Mouse (Mus musculus) midbrain, embryonic 13.5 days (tissue): ENCODE data around the gene Cyp2d26. TPM values are rescaled to one million over a fixed set of nuclear protein-coding genes. Genes with fewer than 3 reads are reported as not detected.
"Not testable (repeated sequence)": the region's sequence is repeated elsewhere in the genome, so short reads cannot be mapped to it uniquely, and the experiment has no call there.

ENCODE experiments used
- ATAC-seq: fragments of 200-750 bp; cut with Nextera tagmentation; 2 replicates; pipeline ENCODE4 v1.8.0; 2017; ENCODE audit warnings: mild to moderate bottlenecking, moderate TSS enrichment, moderate library complexity
- H3K27ac ChIP-seq: fragments of 300-500 bp; sonication (generic); 2 replicates; pipeline ENCODE4 v1.5.1; 2015; ENCODE audit warnings: inconsistent platforms, mild to moderate bottlenecking, moderate library complexity
- H3K27me3 ChIP-seq: fragments of 300-500 bp; sonication (generic); 2 replicates; pipeline ENCODE4 v1.6.1; 2015; ENCODE audit warnings: mild to moderate bottlenecking, inconsistent platforms
- H3K36me3 ChIP-seq: fragments of 300-500 bp; sonication (generic); 2 replicates; pipeline ENCODE4 v1.6.1; 2015; ENCODE audit warnings: mild to moderate bottlenecking, inconsistent platforms
- H3K4me1 ChIP-seq: fragments of 300-500 bp; sonication (generic); replicated peaks from 2 replicates; pipeline ENCODE4 v1.6.1; 2015; ENCODE audit warnings: inconsistent platforms
- H3K4me2 ChIP-seq: fragments of 300-500 bp; sonication (generic); replicated peaks from 2 replicates; pipeline ENCODE4 v1.6.1; 2015; ENCODE audit warnings: moderate library complexity, mild to moderate bottlenecking, inconsistent platforms
- H3K4me3 ChIP-seq: fragments of 300-500 bp; sonication (generic); replicated peaks from 2 replicates; pipeline ENCODE4 v1.5.1; 2015; ENCODE audit warnings: mild to moderate bottlenecking, inconsistent platforms
- H3K9ac ChIP-seq: fragments of 300-500 bp; sonication (generic); replicated peaks from 2 replicates; pipeline ENCODE4 v1.6.1; 2015; ENCODE audit warnings: mild to moderate bottlenecking, inconsistent platforms
- H3K9me3 ChIP-seq: fragments of 300-500 bp; sonication (generic); 2 replicates; pipeline ENCODE4 v1.6.1; 2016; ENCODE audit warnings: mild to moderate bottlenecking, inconsistent platforms
- WGBS: fragments of 180-500 bp; shearing (Covaris S2); methylation state at CpG from one replicate; pipeline ENCODE4 v1.1.7; 2015; 5-methylcytosine and 5-hydroxymethylcytosine counted together
- polyA plus RNA-seq: library from polyadenylated mRNA; unstranded; fragments of >200 nt; fragmentation: Nextera tagmentation; extraction: Ambion mirVana; gene quantifications from 2 replicates; pipeline ENCODE4 v1.2.1, GENCODE M21; 2015

Gene Cyp2d26
- polyA plus RNA-seq, 1 experiment from 2014 or later: not detected

DNA sequence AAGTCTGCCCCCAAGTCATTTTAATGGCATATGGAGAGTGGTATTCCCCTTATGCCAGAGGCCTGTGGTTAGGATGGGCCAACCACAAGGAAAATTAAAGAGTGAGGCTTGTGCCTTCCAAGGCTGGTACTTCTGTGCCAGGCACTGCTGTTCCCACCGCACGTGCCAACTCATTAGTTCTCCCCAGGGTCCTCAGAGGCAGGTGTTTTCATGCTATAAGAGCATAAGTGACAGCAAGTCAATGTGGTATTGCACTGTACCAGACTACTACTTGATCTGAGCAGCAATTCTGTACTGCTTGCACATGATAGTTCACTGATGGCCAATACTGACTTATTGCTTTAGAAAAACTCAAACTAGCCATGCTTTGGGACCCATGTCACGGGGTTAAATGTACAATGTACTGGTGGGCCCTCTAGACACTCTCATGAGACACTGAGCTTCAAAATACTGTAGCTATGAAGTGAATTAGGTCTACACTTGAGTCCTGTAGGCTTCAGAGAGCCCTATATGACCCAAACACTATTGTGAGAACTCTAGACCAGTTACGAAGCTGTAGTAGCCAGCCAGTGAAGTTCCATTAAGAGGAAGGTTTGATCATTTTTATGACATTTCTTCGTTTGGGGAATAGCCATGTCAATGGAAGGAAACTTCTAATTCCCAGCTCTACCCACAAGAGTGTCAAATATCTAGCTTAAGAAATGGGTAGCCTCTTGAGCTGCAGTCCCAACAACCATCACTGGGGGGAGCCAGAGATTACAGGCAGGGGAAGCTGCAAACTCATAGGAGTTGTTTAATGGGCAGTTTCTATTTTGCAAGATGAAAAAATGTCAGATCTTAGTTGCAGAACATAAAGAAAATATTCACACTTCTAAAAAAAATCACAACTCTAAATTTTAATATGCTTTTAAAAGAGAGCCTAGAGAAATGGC is 10.9 kb upstream of the Cyp2d26 start:
- ATAC-seq: no peak
- no peak overlapping the region for H3K27ac ChIP-seq
- no peaks in the 10 kb centered on the region for H3K9me3 ChIP-seq
- H3K4me3 ChIP-seq: no peak overlapping the region
- H3K27me3 ChIP-seq: no peaks in the 10 kb centered on the region
- H3K36me3 ChIP-seq: peaks cover 6% of the 10 kb centered on the region
- no peak overlapping the region for H3K4me2 ChIP-seq
- peaks cover 6% of the 10 kb centered on the region for H3K4me1 ChIP-seq
- no peak overlapping the region for H3K9ac ChIP-seq
- WGBS: 72% methylated on average over 5 of the region's 5 CpGs

DNA sequence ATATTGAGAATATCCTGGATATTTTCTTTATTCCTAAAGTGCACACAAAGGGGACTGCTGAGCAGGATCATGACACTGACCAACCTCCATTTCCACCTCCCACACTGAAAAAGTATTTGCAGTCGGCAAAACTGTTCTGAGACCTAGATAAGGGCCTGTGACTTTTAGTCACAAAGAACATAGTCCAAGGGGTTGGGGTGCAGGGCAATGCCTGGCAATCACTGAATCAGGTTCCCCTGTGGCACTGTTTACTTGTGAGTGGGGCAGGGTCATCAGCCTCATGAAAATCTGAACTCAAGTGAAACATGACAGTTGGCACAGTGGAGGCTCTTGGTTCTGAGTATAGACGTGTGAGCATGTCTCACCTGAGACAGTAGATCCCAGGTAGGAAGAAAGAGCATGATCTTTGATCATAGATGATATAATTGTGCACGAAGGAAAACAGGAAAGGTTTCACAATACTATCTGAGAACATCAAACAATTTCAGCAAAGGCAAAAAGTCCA is 1.9 kb upstream of the Cyp2d26 start:
- Histone ChIP-seq H3K9me3 (no peaks in the 10 kb centered on the region), H3K4me1 (no peaks in the 10 kb centered on the region), H3K4me3 (no peak overlapping the region), H3K27me3 (no peaks in the 10 kb centered on the region), H3K9ac (no peak overlapping the region), H3K36me3 (no peaks in the 10 kb centered on the region), H3K4me2 (no peak overlapping the region), H3K27ac (no peak overlapping the region)
- no peak for ATAC-seq
- 89% methylated on average over 3 of the region's 3 CpGs for WGBS

DNA sequence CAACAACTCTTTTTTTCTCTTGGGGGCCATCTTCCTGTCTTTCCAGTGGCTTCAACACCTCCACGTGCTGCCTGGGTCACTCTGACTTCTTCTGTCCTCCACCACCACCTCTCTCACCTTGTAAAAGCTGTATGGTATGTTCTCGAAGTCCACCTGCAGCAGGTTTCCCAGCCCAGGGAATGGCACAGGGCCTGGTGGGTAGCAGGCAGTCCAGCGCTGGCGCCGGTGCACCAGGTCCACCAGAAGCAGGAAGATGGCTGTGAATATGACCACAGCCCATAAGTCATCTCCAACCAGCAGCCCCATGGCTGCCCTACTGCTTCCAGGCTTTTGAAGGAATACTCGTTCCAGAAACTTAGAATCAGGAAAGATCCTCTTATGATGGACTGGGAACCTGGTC is 226 bp downstream of the Cyp2d26 start:
- no peak overlapping the region for H3K9ac ChIP-seq
- H3K4me2 ChIP-seq: no peak overlapping the region
- 88% methylated on average over 6 of the region's 6 CpGs for WGBS
- H3K27me3 ChIP-seq: no peaks in the 10 kb centered on the region
- ATAC-seq: no peak
- H3K9me3 ChIP-seq: no peaks in the 10 kb centered on the region
- no peak overlapping the region for H3K27ac ChIP-seq
- H3K4me1 ChIP-seq: no peaks in the 10 kb centered on the region
- H3K4me3 ChIP-seq: no peak overlapping the region
- no peaks in the 10 kb centered on the region for H3K36me3 ChIP-seq

DNA sequence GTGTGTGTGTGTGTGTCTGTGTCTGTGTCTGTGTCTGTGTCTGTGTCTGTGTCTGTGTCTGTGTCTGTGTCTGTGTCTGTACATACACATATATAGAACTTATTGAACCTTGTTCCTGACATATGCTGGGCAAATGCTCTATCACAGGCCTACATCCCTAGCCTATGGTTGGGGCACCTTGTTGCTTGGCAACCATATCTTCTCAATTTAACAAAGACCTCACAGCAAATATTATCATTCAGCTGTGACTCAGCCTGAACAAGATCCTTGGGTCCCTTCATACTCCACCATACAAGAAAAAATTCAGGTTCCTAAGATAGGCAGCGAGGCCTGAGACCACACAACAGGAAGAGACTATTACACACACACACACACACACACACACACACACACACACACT is 640 bp downstream of the Cyp2d26 start:
- no peak overlapping the region for H3K9ac ChIP-seq
- ATAC-seq: no peak
- WGBS: 100% methylated on average over 1 of the region's 1 CpGs
- no peak overlapping the region for H3K4me3 ChIP-seq
- H3K27me3 ChIP-seq: no peaks in the 10 kb centered on the region
- H3K27ac ChIP-seq: no peak overlapping the region
- no peaks in the 10 kb centered on the region for H3K9me3 ChIP-seq
- no peak overlapping the region for H3K4me2 ChIP-seq
- H3K36me3 ChIP-seq: no peaks in the 10 kb centered on the region
- H3K4me1 ChIP-seq: no peaks in the 10 kb centered on the region

DNA sequence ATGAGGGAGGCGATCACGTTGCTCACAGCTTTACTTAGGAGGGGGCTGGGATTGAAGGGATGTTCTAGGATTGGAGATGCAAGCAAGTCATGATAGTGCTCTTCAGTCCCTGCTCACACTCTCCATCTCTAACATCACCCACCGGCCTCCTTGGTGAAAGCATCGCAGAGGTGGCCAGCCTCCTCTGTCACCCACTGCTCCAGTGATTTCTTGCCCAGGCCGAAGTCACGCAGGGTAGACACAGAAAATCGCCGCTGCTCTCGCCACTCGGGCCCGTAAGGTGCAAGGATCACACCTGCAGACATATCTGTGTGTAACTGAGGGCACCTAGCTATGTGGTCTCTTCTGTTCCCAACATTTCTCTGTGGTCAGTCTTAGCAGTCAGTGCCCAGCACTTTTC is 1.5 kb downstream of the Cyp2d26 start:
- 92% methylated on average over 11 of the region's 11 CpGs for WGBS
- H3K9ac ChIP-seq: no peak overlapping the region

DNA sequence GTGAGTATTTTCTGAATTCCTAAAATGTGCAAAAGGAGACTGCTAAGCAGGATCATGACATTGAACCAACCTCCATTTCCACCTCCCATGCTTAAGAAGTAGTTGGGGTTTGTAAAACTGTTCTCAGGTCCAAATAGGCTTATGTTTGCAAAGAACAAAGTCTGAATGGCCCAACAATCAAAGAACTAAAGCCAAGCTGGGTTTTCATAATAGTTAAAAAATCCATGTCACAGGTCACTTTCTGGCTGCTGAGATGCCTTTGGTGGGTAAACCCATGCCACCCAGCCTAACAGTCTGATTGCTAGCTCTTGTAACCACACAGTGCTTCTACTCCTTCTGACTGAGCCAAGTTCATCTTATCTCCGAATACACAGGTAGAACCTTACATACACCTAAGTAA is 9.5 kb downstream of the Cyp2d26 start:
- no peaks in the 10 kb centered on the region for H3K9me3 ChIP-seq
- H3K4me3 ChIP-seq: no peak overlapping the region
- H3K4me2 ChIP-seq: no peak overlapping the region
- H3K27me3 ChIP-seq: no peaks in the 10 kb centered on the region
- 88% methylated on average over 1 of the region's 1 CpGs for WGBS
- ATAC-seq: no peak
- H3K4me1 ChIP-seq: no peaks in the 10 kb centered on the region
- no peak overlapping the region for H3K9ac ChIP-seq
- no peak overlapping the region for H3K27ac ChIP-seq
- no peaks in the 10 kb centered on the region for H3K36me3 ChIP-seq

More for the DNA sequence above, 1.5 kb downstream of the Cyp2d26 start:
- H3K4me1 ChIP-seq: no peaks in the 10 kb centered on the region
- H3K36me3 ChIP-seq: no peaks in the 10 kb centered on the region
- no peak for ATAC-seq
- H3K4me3 ChIP-seq: no peak overlapping the region
- no peaks in the 10 kb centered on the region for H3K27me3 ChIP-seq
- H3K27ac ChIP-seq: no peak overlapping the region
- no peaks in the 10 kb centered on the region for H3K9me3 ChIP-seq
- no peak overlapping the region for H3K4me2 ChIP-seq

DNA sequence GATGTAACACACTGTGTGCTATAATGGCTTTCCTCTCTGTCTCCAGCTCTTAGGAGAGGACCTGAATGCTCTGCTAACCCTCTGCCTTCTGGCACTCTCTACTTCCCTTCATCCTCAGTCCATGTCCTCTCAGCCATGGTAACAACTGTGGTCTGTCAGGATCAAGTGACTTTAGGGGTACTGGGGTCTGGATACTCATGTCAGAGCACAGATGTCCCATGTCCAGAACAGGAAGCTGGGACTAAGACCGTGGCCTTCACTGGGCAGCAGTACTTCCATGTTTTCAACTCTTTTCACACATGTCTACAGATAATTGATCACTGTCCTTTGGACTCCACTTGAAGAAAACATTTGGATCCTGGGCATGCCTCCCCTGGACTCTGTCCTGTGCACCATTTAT is 10.3 kb downstream of the Cyp2d26 start:
- Histone ChIP-seq H3K9me3 (no peaks in the 10 kb centered on the region), H3K4me1 (no peaks in the 10 kb centered on the region), H3K36me3 (no peaks in the 10 kb centered on the region), H3K9ac (no peak overlapping the region), H3K4me2 (no peak overlapping the region), H3K27ac (no peak overlapping the region), H3K4me3 (no peak overlapping the region), H3K27me3 (no peaks in the 10 kb centered on the region)
- no peak for ATAC-seq
- 92% methylated on average over 1 of the region's 1 CpGs for WGBS

DNA sequence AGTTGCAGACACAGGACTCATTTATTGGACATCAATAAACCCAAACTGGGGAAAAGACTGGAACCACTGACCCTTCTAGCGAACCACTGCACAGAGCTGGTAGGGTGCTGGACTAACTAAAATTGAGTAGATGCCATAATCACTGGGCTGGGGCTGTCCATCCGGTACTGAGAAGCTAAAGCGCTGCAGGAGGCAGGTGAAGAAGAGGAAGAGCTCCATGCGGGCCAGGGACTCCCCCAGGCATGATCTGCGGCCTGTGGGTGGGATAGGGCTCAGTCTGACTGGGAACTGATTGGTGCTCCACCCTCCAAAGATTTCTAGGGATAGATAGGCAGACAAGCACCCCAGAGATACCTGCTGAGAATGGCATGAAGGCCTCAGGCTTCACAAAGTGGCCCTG is 16.2 kb downstream of the Cyp2d26 start:
- not testable (repeated sequence) for H3K9ac ChIP-seq, H3K27me3 ChIP-seq, H3K9me3 ChIP-seq, H3K4me1 ChIP-seq, H3K36me3 ChIP-seq, ATAC-seq, H3K4me3 ChIP-seq, H3K27ac ChIP-seq, H3K4me2 ChIP-seq
- 88% methylated on average over 5 of the region's 5 CpGs for WGBS

DNA sequence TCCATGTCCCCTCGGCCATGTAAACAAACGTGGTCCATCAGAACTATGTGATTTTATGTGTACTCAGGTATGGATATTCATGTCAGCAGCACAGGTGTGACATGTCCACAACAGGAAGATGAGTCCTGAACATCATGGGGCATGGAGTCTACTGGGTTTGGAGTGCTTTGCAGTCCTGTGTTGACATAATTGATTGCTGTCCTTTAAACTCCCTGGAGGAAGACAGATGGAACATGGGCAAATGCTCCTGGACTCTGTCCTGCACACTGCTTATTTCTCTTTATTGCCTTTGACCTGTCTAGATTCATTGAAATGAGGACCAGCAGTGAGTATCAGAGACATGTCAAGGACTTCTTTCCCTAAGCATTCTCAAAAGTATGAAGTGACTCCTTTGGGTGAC is 28.2 kb downstream of the Cyp2d26 start:
- no peak overlapping the region for H3K4me3 ChIP-seq
- ATAC-seq: no peak
- no peak overlapping the region for H3K9ac ChIP-seq
- H3K36me3 ChIP-seq: no peaks in the 10 kb centered on the region
- H3K27me3 ChIP-seq: no peaks in the 10 kb centered on the region
- H3K4me2 ChIP-seq: no peak overlapping the region
- H3K27ac ChIP-seq: no peak overlapping the region
- no peaks in the 10 kb centered on the region for H3K9me3 ChIP-seq
- H3K4me1 ChIP-seq: no peaks in the 10 kb centered on the region
- WGBS: 85% methylated on average over 2 of the region's 2 CpGs

DNA sequence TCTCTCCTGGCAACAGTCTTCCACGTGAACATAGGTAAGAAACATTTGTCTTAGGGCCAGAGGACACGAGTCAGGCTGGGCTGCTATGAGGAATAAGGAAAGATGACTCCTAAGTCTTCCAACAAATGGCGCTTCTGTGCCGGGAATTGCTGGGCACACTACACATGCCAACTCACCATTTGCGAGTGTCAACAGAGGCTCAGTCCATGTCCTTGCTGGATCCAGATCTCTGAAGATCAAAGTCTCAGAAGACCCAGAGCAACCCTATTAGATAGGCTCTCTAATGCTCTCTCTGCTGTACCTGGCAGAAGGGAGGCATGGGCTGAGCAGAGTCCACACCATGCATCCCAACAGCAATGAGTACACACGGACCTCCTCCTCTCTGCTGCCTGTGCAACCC is 29.2 kb downstream of the Cyp2d26 start:
- Histone ChIP-seq H3K4me3 (no peak overlapping the region), H3K27me3 (no peaks in the 10 kb centered on the region), H3K27ac (no peak overlapping the region), H3K9me3 (no peaks in the 10 kb centered on the region), H3K9ac (no peak overlapping the region), H3K4me1 (no peaks in the 10 kb centered on the region), H3K36me3 (no peaks in the 10 kb centered on the region), H3K4me2 (no peak overlapping the region)
- 81% methylated on average over 6 of the region's 6 CpGs for WGBS
- no peak for ATAC-seq

DNA sequence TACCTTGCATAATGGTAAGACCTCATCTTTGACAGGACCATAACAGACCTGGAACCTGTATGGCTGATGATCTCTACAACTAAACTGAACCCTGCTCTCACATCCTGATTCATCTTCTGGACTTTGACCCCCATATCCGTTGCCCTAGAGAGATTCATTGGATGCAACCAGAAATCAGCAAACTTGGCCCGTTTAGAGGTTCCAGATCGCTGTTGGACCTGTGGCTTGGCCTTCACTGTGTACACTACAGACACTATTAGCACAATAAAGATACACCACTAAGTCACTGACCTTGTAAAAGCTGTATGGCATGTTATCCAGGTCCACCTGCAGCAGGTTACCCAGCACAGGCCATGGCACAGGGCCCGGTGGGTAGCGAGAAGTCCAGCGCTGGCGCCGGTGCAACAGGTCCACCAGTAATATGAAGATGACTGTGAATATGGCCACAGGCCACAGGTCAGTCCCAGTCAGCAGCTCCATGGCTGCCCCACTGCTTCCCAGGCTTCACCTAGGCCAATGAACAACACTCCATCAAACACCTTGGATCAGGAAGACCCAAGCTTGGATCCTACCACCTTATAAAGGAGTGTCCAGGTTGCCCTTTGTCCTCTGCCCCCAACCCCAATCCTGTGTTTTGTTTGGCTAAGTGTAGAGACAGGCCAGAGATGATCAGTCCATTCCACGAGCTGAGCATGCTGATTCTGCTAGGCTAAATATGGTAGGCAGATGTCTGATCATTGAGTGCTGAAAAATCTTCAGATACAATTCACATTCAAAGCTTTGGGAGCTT is 30.3 kb downstream of the Cyp2d26 start, which contains the start of gene Cyp2d40:
TSS of gene Cyp2d40 (minus strand) at position 553 of the 790 bp plus-strand sequence.
- Histone ChIP-seq H3K4me1 (no peaks in the 10 kb centered on the region), H3K36me3 (no peaks in the 10 kb centered on the region), H3K9ac (no peak within 1 kb of the TSS), H3K9me3 (no peaks in the 10 kb centered on the region), H3K4me3 (no peak within 1 kb of the TSS), H3K4me2 (no peak within 1 kb of the TSS), H3K27me3 (no peaks in the 10 kb centered on the region), H3K27ac (no peak within 1 kb of the TSS)
- no peak for ATAC-seq
- WGBS: 94% methylated on average over 9 of the region's 9 CpGs

DNA sequence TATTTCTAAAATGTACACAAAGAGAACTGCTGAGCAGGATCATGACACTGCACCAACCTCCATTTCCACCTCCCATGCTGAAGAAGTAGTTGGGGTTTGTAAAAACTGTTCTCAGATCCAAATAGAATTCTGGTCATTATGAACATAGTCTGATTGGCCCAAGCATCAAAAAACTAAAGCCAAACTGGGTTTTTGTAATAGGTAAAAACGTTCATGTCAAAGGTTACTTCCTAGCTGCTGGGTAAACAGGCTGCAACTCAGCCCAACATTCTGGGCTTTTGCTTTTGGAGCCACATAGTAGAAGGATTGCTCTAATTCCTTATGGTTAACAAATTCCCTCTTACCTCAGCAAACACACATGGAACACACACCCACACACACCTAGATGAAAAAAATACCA is 46.0 kb downstream of the Cyp2d26 start:
- Histone ChIP-seq H3K4me3 (no peak overlapping the region), H3K27ac (no peak overlapping the region), H3K4me1 (no peaks in the 10 kb centered on the region), H3K9ac (no peak overlapping the region), H3K9me3 (no peaks in the 10 kb centered on the region), H3K27me3 (no peaks in the 10 kb centered on the region), H3K36me3 (no peaks in the 10 kb centered on the region), H3K4me2 (no peak overlapping the region)
- ATAC-seq: no peak
- 50% methylated on average over 1 of the region's 1 CpGs for WGBS
